Mouse (Mus musculus) embryonic facial prominence, embryonic 11.5 days (tissue): ENCODE measurements at regions not wholly inside any gene's neighbourhood (a gene's known extent, or its start where the extent isn't known, plus 50 kb on each side); places are given as distances from the start of the nearest gene placed in this dataset.
A peak's percentile ranks its signal among the peaks of the same experiment; 100 is the strongest.

Source experiments
- ATAC-seq: fragments of 200-750 bp; cut with Nextera tagmentation; replicated peaks from 2 replicates; pipeline ENCODE4 v1.8.0; 2017; ENCODE audit warnings: low read depth; ENCODE audit not compliant: insufficient number of reproducible peaks, low FRiP score, low TSS enrichment
- DNase-seq: peaks from one replicate; pipeline ENCODE4 v3.0.0-alpha.2; 2015; ENCODE audit warnings: low spot score
- H3K27ac ChIP-seq: fragments of 300-500 bp; sonication (generic); replicated peaks from 2 replicates; pipeline ENCODE4 v1.5.1; 2014; ENCODE audit warnings: mild to moderate bottlenecking, low read depth, low read length, control low read depth
- H3K27me3 ChIP-seq: fragments of 300-500 bp; sonication (generic); 2 replicates; pipeline ENCODE4 v1.6.1; 2014; ENCODE audit warnings: mild to moderate bottlenecking, low read length, moderate library complexity, mixed read lengths; ENCODE audit not compliant: control insufficient read depth, insufficient read depth
- H3K36me3 ChIP-seq: fragments of 300-500 bp; sonication (generic); replicated peaks from 2 replicates; pipeline ENCODE4 v1.6.1; 2014; ENCODE audit warnings: low read depth, mild to moderate bottlenecking, low read length, moderate library complexity, mixed read lengths; ENCODE audit not compliant: control insufficient read depth, insufficient read depth
- H3K4me1 ChIP-seq: fragments of 300-500 bp; sonication (generic); 2 replicates; pipeline ENCODE4 v1.6.1; 2014; ENCODE audit warnings: low read length, mixed read lengths; ENCODE audit not compliant: control insufficient read depth, insufficient read depth
- H3K4me2 ChIP-seq: fragments of 300-500 bp; sonication (generic); 2 replicates; pipeline ENCODE4 v1.6.1; 2014; ENCODE audit warnings: low read depth, mild to moderate bottlenecking, control low read depth, low read length, moderate library complexity
- H3K4me3 ChIP-seq: fragments of 300-500 bp; sonication (generic); 2 replicates; pipeline ENCODE4 v1.5.1; 2014; ENCODE audit warnings: low read depth, low read length, control low read depth
- H3K9ac ChIP-seq: fragments of 300-500 bp; sonication (generic); replicated peaks from 2 replicates; pipeline ENCODE4 v1.6.1; 2014; ENCODE audit warnings: mild to moderate bottlenecking, control low read depth, low read length
- H3K9me3 ChIP-seq: fragments of 300-500 bp; sonication (generic); replicated peaks from 2 replicates; pipeline ENCODE4 v1.6.1; 2016; ENCODE audit warnings: mild to moderate bottlenecking, low read length, inconsistent platforms, mixed read lengths; ENCODE audit not compliant: control insufficient read depth
- WGBS: fragments of 180-500 bp; shearing (Covaris S2); extraction: QIAGEN DNeasy Blood & Tissue Kit; methylation state at CpG from one replicate; pipeline ENCODE4 v1.1.7; 2014; 5-methylcytosine and 5-hydroxymethylcytosine counted together

- Histone ChIP-seq H3K9ac (no peak overlapping the region), H3K27ac (no peak overlapping the region), H3K9me3 (no peaks in the 10 kb centered on the region), H3K4me3 (no peak overlapping the region), H3K27me3 (no peaks in the 10 kb centered on the region), H3K4me2 (no peak overlapping the region), H3K36me3 (no peaks in the 10 kb centered on the region), H3K4me1 (no peaks in the 10 kb centered on the region)
- DNase-seq (no peak), ATAC-seq (no peak)
- WGBS = 97% methylated on average over 1 of the region's 1 CpGs
Observed at GRCm38 (mm10) chr3:66512408-66512807, 215.8 kb upstream of the Veph1 start.

GRCm38 (mm10) chr3:66510455-66510854, 213.8 kb upstream of the Veph1 start:
- Histone ChIP-seq H3K9me3 (no peaks in the 10 kb centered on the region), H3K27ac (no peak overlapping the region), H3K36me3 (no peaks in the 10 kb centered on the region), H3K9ac (no peak overlapping the region), H3K4me3 (no peak overlapping the region), H3K27me3 (no peaks in the 10 kb centered on the region), H3K4me2 (no peak overlapping the region), H3K4me1 (no peaks in the 10 kb centered on the region)
- ATAC-seq (no peak), DNase-seq (no peak)
- 63% methylated on average over 4 of the region's 4 CpGs for whole genome bisulfite sequencing

- ATAC-seq (peak; percentile 74; the same call in 1 of the 2 replicates), DNase-seq (peak; percentile 85)
- Histone ChIP-seq H3K4me2 (no peak overlapping the region), H3K4me1 (no peaks in the 10 kb centered on the region), H3K27ac (no peak overlapping the region), H3K9me3 (no peaks in the 10 kb centered on the region), H3K27me3 (no peaks in the 10 kb centered on the region), H3K36me3 (no peaks in the 10 kb centered on the region), H3K4me3 (no peak overlapping the region), H3K9ac (no peak overlapping the region)
Observed at GRCm38 (mm10) chr3:66506125-66506524, 209.5 kb upstream of the Veph1 start.

- no peak overlapping the region for H3K4me3 ChIP-seq
- no peaks in the 10 kb centered on the region for H3K9me3 ChIP-seq
- no peak overlapping the region for H3K27ac ChIP-seq
- H3K27me3 ChIP-seq = no peaks in the 10 kb centered on the region
- H3K4me2 ChIP-seq = no peak overlapping the region; the same call in 1 of the 2 replicates
- no peaks in the 10 kb centered on the region for H3K4me1 ChIP-seq
- H3K36me3 ChIP-seq = no peaks in the 10 kb centered on the region
- WGBS = 43% methylated on average over 6 of the region's 6 CpGs
- DNase-seq = peak; percentile 37
- no peak for ATAC-seq
- H3K9ac ChIP-seq = no peak overlapping the region
Observed at GRCm38 (mm10) chr3:66505476-66506076, 208.9 kb upstream of the Veph1 start.

GRCm38 (mm10) chr3:66504717-66505116, 208.1 kb upstream of the Veph1 start:
- Histone ChIP-seq H3K27me3 (no peaks in the 10 kb centered on the region), H3K9me3 (no peaks in the 10 kb centered on the region), H3K4me1 (no peaks in the 10 kb centered on the region), H3K4me2 (no peak overlapping the region), H3K4me3 (no peak overlapping the region), H3K36me3 (no peaks in the 10 kb centered on the region), H3K27ac (no peak overlapping the region), H3K9ac (no peak overlapping the region)
- 69% methylated on average over 6 of the region's 6 CpGs for WGBS
- DNase-seq (no peak), ATAC-seq (no peak)

GRCm38 (mm10) chr3:66503615-66504014, 207.0 kb upstream of the Veph1 start:
- Histone ChIP-seq H3K4me3 (no peak overlapping the region), H3K4me1 (no peaks in the 10 kb centered on the region), H3K9ac (no peak overlapping the region), H3K36me3 (no peaks in the 10 kb centered on the region), H3K4me2 (no peak overlapping the region), H3K9me3 (no peaks in the 10 kb centered on the region), H3K27me3 (no peaks in the 10 kb centered on the region), H3K27ac (no peak overlapping the region)
- ATAC-seq = no peak
- no peak for DNase-seq
- WGBS = 79% methylated on average over 3 of the region's 3 CpGs

- DNase-seq (peak; percentile 63), ATAC-seq (no peak)
- Histone ChIP-seq H3K36me3 (no peaks in the 10 kb centered on the region), H3K4me1 (no peaks in the 10 kb centered on the region), H3K4me2 (no peak overlapping the region), H3K27me3 (no peaks in the 10 kb centered on the region), H3K9me3 (no peaks in the 10 kb centered on the region), H3K9ac (no peak overlapping the region), H3K4me3 (no peak overlapping the region), H3K27ac (no peak overlapping the region)
- 47% methylated on average over 4 of the region's 4 CpGs for WGBS
Observed at GRCm38 (mm10) chr3:66501865-66502264, 205.2 kb upstream of the Veph1 start.

GRCm38 (mm10) chr3:66494442-66495113, 197.9 kb upstream of the Veph1 start:
- ATAC-seq (no peak), DNase-seq (no peak)
- no peak overlapping the region for H3K9ac ChIP-seq
- no peak overlapping the region for H3K27ac ChIP-seq
- H3K36me3 ChIP-seq = no peaks in the 10 kb centered on the region
- H3K9me3 ChIP-seq = no peaks in the 10 kb centered on the region
- no peaks in the 10 kb centered on the region for H3K27me3 ChIP-seq
- H3K4me2 ChIP-seq = no peak overlapping the region
- 83% methylated on average over 2 of the region's 2 CpGs for WGBS
- no peaks in the 10 kb centered on the region for H3K4me1 ChIP-seq
- H3K4me3 ChIP-seq = no peak overlapping the region
